Mouse (Mus musculus): ENCODE data around the gene Gnao1. TPM values are rescaled to one million over a fixed set of nuclear protein-coding genes. Genes with fewer than 3 reads are reported as not detected.
A peak's percentile ranks its signal among the peaks of the same experiment; 100 is the strongest.

Gene Gnao1
- polyA plus RNA-seq, 1 experiment from 2014 or later = 242 TPM

GRCm38 (mm10) chr8:93883241-93883640 lies 73.5 kb downstream of the Gnao1 start:
- Histone ChIP-seq H3K4me1 (peaks cover 12% of the 10 kb centered on the region), H3K9ac (no peak overlapping the region), H3K9me3 (no peaks in the 10 kb centered on the region), H3K27ac (no peak overlapping the region), H3K27me3 (replicated peaks) (no peaks in the 10 kb centered on the region), H3K4me2 (no peak overlapping the region), H3K36me3 (replicated peaks) (no peaks in the 10 kb centered on the region), H3K4me3 (no peak overlapping the region)
- 0 out of 2 replicates have a peak, but pooled peaks have one; percentile 11 for ATAC-seq (replicated peaks)

GRCm38 (mm10) chr8:93883771-93884170 lies 74.0 kb downstream of the Gnao1 start:
- Histone ChIP-seq H3K9ac (no peak overlapping the region), H3K4me2 (no peak overlapping the region), H3K27ac (no peak overlapping the region), H3K9me3 (no peaks in the 10 kb centered on the region), H3K27me3 (replicated peaks) (no peaks in the 10 kb centered on the region), H3K4me1 (peaks cover 17% of the 10 kb centered on the region), H3K4me3 (no peak overlapping the region), H3K36me3 (replicated peaks) (no peaks in the 10 kb centered on the region)
- 86% methylated on average over 4 of the region's 4 CpGs for WGBS
- ATAC-seq (replicated peaks) = no peak

DNA sequence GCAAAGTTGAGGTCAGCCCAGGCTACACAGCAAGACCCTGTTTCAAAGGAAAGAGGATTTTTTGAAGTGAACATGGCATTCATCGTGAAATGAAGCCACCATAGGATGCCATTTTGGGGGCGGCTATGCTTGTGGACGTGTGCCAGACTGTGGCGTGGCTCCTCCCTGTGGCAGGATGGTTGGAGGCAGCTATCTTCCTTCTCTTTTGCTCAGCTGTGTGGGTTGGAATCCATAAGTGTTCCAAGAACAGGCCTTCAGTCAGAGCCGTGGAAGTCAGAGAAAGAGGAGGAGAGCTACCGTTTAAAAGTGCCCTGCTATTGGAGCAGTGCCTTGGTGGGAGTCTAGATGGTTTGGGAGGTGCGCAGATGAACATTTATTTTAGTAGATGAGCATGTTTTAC lies 74.5 kb downstream of the Gnao1 start:
- Histone ChIP-seq H3K9me3 (no peaks in the 10 kb centered on the region), H3K27ac (no peak overlapping the region), H3K9ac (no peak overlapping the region), H3K36me3 (replicated peaks) (no peaks in the 10 kb centered on the region), H3K27me3 (replicated peaks) (no peaks in the 10 kb centered on the region), H3K4me1 (peaks cover 22% of the 10 kb centered on the region), H3K4me3 (no peak overlapping the region), H3K4me2 (no peak overlapping the region)
- WGBS = 90% methylated on average over 7 of the region's 7 CpGs
- ATAC-seq (replicated peaks) = no peak

DNA sequence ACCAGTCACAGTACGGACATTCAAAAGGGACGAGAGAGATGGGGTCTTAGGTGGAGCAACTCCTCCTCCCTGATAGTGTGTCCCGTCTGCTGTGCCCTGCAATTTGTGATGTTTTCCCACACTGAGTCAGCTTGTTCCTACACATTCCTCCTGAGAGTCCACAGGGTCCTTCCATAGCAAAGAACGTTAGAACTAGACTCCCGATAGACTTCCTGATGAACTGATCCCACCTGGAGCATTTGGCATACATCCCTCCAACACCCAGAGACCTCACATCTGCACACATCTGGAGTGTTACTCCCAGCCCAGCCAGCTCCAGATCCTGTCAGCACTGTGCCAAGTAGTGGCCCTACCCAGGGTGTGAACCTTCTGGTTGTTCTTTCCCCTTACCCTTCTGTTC lies 76.4 kb downstream of the Gnao1 start:
- Histone ChIP-seq H3K27ac (no peak overlapping the region), H3K4me2 (no peak overlapping the region), H3K9ac (no peak overlapping the region), H3K27me3 (replicated peaks) (no peaks in the 10 kb centered on the region), H3K36me3 (replicated peaks) (no peaks in the 10 kb centered on the region), H3K4me3 (no peak overlapping the region), H3K9me3 (no peaks in the 10 kb centered on the region), H3K4me1 (peaks cover 30% of the 10 kb centered on the region)
- ATAC-seq (replicated peaks) = no peak
- WGBS = 90% methylated on average over 5 of the region's 5 CpGs

DNA sequence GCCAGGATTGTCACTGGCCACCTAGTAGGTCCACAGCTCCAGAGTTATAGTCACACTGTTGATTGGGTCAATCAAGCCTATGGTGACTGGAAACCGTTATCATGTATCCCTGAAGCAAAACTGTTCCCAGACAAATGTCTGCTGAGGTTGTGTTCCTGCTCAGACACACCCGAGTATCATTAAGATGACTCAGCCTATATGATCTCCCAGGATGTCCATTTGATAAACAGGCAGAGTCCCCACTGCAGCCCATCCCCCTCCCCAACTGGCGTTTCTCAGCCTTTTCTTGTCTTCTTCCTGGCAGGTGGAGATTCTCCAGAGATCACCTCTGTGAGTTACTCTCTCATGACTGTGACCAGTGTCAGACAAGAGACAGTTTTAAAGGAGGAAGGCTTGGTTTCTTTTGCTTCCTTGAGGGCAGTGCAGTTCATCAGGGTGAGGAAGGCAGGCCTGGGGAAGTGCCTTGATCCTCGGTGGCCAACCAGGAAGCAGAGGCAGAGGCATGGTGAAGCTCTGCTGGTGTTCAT lies 78.4 kb downstream of the Gnao1 start:
- Histone ChIP-seq H3K4me3 (no peak overlapping the region), H3K4me1 (peaks cover 22% of the 10 kb centered on the region), H3K27ac (0 out of 2 replicates have a peak overlapping the region, but pooled peaks have one; percentile 3)

GRCm38 (mm10) chr8:93888702-93889480 lies 79.1 kb downstream of the Gnao1 start:
- H3K36me3 ChIP-seq (replicated peaks) = no peaks in the 10 kb centered on the region
- H3K27me3 ChIP-seq (replicated peaks) = no peaks in the 10 kb centered on the region
- no peaks in the 10 kb centered on the region for H3K9me3 ChIP-seq
- H3K9ac ChIP-seq = no peak overlapping the region
- 51% methylated on average over 11 of the region's 11 CpGs for WGBS
- 0 out of 2 replicates have a peak, but pooled peaks have one; percentile 22 for ATAC-seq (replicated peaks)
- H3K4me1 ChIP-seq = peaks cover 20% of the 10 kb centered on the region
- H3K27ac ChIP-seq = 0 out of 2 replicates have a peak overlapping the region, but pooled peaks have one; percentile 3
- H3K4me2 ChIP-seq = no peak overlapping the region
- no peak overlapping the region for H3K4me3 ChIP-seq

More for the DNA sequence above, 78.4 kb downstream of the Gnao1 start:
- no peaks in the 10 kb centered on the region for H3K36me3 ChIP-seq (replicated peaks)
- no peak overlapping the region for H3K9ac ChIP-seq
- H3K9me3 ChIP-seq = no peaks in the 10 kb centered on the region
- H3K27me3 ChIP-seq (replicated peaks) = no peaks in the 10 kb centered on the region
- no peak overlapping the region for H3K4me2 ChIP-seq
- WGBS = 77% methylated on average over 4 of the region's 4 CpGs
- no peak for ATAC-seq (replicated peaks)

DNA sequence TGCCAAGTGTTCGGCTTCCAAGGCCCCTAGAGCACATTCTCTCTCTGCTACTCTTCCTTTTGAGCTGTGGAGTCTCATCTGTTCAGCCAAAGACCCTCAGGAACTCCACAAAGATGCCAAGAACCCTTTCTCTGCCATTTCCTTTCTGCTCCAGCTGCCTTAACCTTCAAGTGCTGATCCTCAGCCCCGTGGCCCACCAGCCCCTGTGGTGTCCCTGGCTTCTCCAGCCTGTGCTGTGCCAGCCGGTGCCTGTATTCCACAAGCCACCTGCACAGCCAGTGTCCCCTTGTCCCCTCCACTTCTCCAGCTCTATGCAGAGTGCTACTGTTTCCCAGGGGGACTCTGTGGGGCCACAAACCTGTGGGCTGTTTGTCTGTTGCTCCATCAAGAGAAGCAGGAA lies 83.8 kb downstream of the Gnao1 start:
- Histone ChIP-seq H3K4me1 (peaks cover 18% of the 10 kb centered on the region), H3K36me3 (replicated peaks) (peaks cover 4% of the 10 kb centered on the region; the same call in 1 of the 2 replicates), H3K27me3 (replicated peaks) (no peaks in the 10 kb centered on the region), H3K9ac (no peak overlapping the region), H3K27ac (no peak overlapping the region), H3K9me3 (no peaks in the 10 kb centered on the region), H3K4me3 (no peak overlapping the region), H3K4me2 (no peak overlapping the region)
- 84% methylated on average over 3 of the region's 3 CpGs for WGBS
- no peak for ATAC-seq (replicated peaks)

DNA sequence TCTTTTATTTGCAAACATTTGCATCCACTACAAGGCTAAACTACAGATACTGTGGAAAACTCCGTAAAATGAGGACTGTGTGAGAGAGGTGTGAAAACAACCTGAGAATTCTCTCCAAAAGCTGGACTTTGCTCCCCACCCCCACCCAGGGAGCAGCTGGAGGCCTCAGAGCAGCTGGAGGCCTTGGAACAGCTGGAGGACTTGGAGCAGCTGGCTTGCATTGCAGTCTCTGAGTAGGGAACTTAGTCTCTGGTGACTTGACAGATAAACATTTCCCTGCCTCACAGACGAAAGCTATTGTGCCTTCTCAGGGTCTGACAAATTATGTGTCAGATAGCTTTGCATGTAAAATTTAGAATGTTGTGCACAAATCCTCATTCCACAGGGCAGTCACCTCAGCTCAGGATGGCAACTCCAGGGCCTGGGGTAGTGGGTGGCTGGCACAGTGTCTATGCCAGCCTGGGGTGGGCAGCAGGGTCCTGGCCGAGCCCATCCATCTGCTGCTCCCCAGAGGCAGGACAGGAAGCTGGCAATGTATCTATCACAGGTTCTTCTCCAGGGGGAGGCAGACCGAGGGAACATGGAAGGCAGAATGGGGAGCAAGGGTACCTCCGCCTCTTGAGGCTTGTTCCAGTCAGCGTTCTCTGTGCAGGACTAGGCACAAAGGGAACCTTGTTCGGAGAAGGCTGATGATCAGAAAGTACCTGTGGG lies 87.2 kb downstream of the Gnao1 start:
- Histone ChIP-seq H3K4me2 (no peak overlapping the region), H3K9ac (no peak overlapping the region), H3K9me3 (no peaks in the 10 kb centered on the region), H3K4me3 (no peak overlapping the region), H3K4me1 (peaks cover 5% of the 10 kb centered on the region; the same call in 1 of the 2 replicates), H3K36me3 (replicated peaks) (peaks cover 4% of the 10 kb centered on the region; the same call in 1 of the 2 replicates), H3K27me3 (replicated peaks) (no peaks in the 10 kb centered on the region), H3K27ac (0 out of 2 replicates have a peak overlapping the region, but pooled peaks have one; percentile 14)
- 84% methylated on average over 7 of the region's 7 CpGs for WGBS
- no peak for ATAC-seq (replicated peaks)

DNA sequence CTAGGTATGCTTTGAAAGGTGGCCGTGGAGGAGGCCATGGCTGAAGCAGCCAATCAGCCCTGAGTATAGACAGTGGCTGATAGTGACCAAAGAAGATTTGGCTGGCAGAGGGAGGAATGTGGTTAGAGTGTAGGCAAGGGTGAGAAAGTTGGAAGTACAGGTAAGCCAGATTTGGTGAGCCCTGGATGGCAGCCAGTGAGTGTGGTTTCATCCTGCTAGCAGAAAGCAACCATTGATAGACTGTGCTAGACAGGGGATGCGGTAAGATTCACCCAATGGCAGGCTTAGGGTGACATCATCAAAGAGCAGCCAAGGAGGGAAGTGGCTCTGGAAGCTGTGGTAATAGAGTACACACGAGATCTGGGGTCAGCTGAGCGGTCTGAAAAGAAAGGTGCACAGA lies 88.8 kb downstream of the Gnao1 start:
- Histone ChIP-seq H3K4me3 (no peak overlapping the region), H3K27ac (no peak overlapping the region), H3K27me3 (replicated peaks) (no peaks in the 10 kb centered on the region), H3K4me1 (peaks cover 5% of the 10 kb centered on the region; the same call in 1 of the 2 replicates), H3K9me3 (no peaks in the 10 kb centered on the region), H3K9ac (no peak overlapping the region), H3K4me2 (no peak overlapping the region), H3K36me3 (replicated peaks) (peaks cover 4% of the 10 kb centered on the region; the same call in 1 of the 2 replicates)
- ATAC-seq (replicated peaks) = no peak
- 91% methylated on average over 4 of the region's 4 CpGs for WGBS

- no peak overlapping the region for H3K27ac ChIP-seq
- no peak overlapping the region for H3K4me3 ChIP-seq
- no peak overlapping the region for H3K4me2 ChIP-seq
- H3K9ac ChIP-seq = no peak overlapping the region
- no peaks in the 10 kb centered on the region for H3K9me3 ChIP-seq
- ATAC-seq (replicated peaks) = no peak
- no peaks in the 10 kb centered on the region; the same call in 1 of the 2 replicates for H3K36me3 ChIP-seq (replicated peaks)
- WGBS = 62% methylated on average over 3 of the region's 3 CpGs
- no peaks in the 10 kb centered on the region for H3K27me3 ChIP-seq (replicated peaks)
- H3K4me1 ChIP-seq = peaks cover 12% of the 10 kb centered on the region
Measured at GRCm38 (mm10) chr8:93902040-93902439, 92.3 kb downstream of the Gnao1 start.

DNA sequence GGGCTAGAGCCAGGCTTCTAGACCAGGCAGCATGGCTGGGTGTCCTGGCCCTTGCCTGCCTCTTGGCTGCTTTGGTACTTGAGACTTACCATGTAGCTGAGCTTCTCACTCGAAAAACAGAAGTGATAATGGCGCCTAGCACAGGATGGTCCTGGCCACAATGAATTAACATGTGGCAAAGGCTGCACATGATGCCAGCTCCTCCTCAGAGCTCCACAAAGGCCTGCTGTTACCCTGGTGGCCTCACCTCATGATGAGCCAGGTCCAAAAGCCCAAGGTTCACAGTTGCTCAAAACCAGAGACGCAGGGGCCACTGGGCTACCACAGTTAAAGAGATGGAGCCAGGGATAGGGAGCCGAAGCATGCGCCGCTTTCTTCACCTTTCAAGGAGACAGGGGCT lies 97.2 kb downstream of the Gnao1 start:
- peak overlapping the region; percentile 75 for H3K27ac ChIP-seq
- WGBS = 98% methylated on average over 6 of the region's 6 CpGs
- H3K4me1 ChIP-seq = peaks cover 42% of the 10 kb centered on the region
- no peak overlapping the region for H3K9ac ChIP-seq
- H3K9me3 ChIP-seq = no peaks in the 10 kb centered on the region
- no peak overlapping the region for H3K4me2 ChIP-seq
- H3K27me3 ChIP-seq (replicated peaks) = no peaks in the 10 kb centered on the region
- H3K4me3 ChIP-seq = no peak overlapping the region
- ATAC-seq (replicated peaks) = no peak
- H3K36me3 ChIP-seq (replicated peaks) = 0 out of 2 replicates have a peak, but pooled peaks cover 5% of the 10 kb centered on the region

DNA sequence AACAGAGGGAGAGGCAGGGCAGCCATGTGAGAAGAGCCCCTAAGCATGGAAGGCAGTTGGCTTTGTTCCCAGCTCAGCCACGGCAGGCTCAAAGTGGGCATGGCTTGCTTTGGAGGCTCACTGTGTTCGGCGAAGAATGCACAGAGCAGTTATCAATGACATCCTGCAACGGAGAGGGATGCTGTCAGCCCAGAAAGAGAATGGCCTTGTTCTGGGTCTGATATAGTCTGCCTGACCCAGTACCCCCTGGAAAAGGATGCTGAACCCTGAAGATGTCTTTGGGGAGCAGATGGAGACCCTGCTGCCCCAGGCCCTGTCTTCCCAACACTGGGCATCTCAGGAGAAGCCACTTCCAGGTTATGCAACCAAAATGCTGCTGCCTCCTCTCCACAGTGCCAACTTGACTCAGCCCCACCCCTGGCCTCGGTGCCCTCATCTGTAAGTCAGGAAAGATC lies 98.2 kb downstream of the Gnao1 start:
- peaks cover 51% of the 10 kb centered on the region for H3K4me1 ChIP-seq
- WGBS = 23% methylated on average over 5 of the region's 5 CpGs

More for the DNA sequence above, 98.2 kb downstream of the Gnao1 start:
- ATAC-seq (replicated peaks) = peak; percentile 38; the same call in 1 of the 2 replicates
- Histone ChIP-seq H3K36me3 (replicated peaks) (0 out of 2 replicates have a peak, but pooled peaks cover 5% of the 10 kb centered on the region), H3K4me3 (no peak overlapping the region), H3K4me2 (no peak overlapping the region), H3K9me3 (no peaks in the 10 kb centered on the region), H3K27ac (peak overlapping the region; percentile 75), H3K27me3 (replicated peaks) (no peaks in the 10 kb centered on the region), H3K9ac (peak overlapping the region; percentile 29; the same call in 1 of the 2 replicates)

Data from midbrain, embryonic 15.5 days (tissue).